Mouse (Mus musculus) forebrain, embryonic 10.5 days (tissue): ENCODE measurements around the gene Nup93. TPM values are rescaled to one million over a fixed set of nuclear protein-coding genes. Genes with fewer than 3 reads are reported as not detected.

Experiments used
- DNase-seq: peaks from one replicate; pipeline ENCODE4 v3.0.0-alpha.2; 2017; ENCODE audit warnings: low spot score; ENCODE audit errors: extremely low spot score
- H3K27ac ChIP-seq: fragments of 300-500 bp; sonication (generic); 2 replicates; pipeline ENCODE4 v1.5.1; 2016; ENCODE audit warnings: mild to moderate bottlenecking
- H3K27me3 ChIP-seq: fragments of 300-500 bp; sonication (generic); 2 replicates; pipeline ENCODE4 v1.6.1; 2016; ENCODE audit warnings: mild to moderate bottlenecking; ENCODE audit not compliant: poor library complexity, severe bottlenecking
- H3K36me3 ChIP-seq: fragments of 300-500 bp; sonication (generic); replicated peaks from 2 replicates; pipeline ENCODE4 v1.6.1; 2016; ENCODE audit warnings: mild to moderate bottlenecking, moderate library complexity
- H3K4me1 ChIP-seq: fragments of 300-500 bp; sonication (generic); 2 replicates; pipeline ENCODE4 v1.6.1; 2016
- H3K4me3 ChIP-seq: fragments of 300-500 bp; sonication (generic); 2 replicates; pipeline ENCODE4 v1.5.1; 2016; ENCODE audit warnings: mild to moderate bottlenecking, moderate library complexity
- H3K9me3 ChIP-seq: fragments of 300-500 bp; sonication (generic); 2 replicates; pipeline ENCODE4 v1.6.1; 2016; ENCODE audit warnings: mild to moderate bottlenecking, moderate library complexity
- WGBS: fragments of 180-500 bp; shearing (Covaris S2); methylation state at CpG from one replicate; pipeline ENCODE4 v1.1.7; 2016; 5-methylcytosine and 5-hydroxymethylcytosine counted together
- polyA plus RNA-seq: library from polyadenylated mRNA; unstranded; fragments of >200 nt; fragmentation: Nextera tagmentation; extraction: Ambion mirVana; gene quantifications from 2 replicates; pipeline ENCODE4 v1.2.1, GENCODE M21; 2016

Nup93 gene
- polyA plus RNA-seq, 1 experiment from 2014 or later = 155 TPM

- Histone ChIP-seq H3K36me3 (no peaks in the 10 kb centered on the region), H3K27me3 (peaks cover 100% of the 10 kb centered on the region), H3K4me3 (peak within 1 kb of the TSS; percentile 52), H3K27ac (peak within 1 kb of the TSS; percentile 71), H3K4me1 (peaks cover 48% of the 10 kb centered on the region), H3K9me3 (no peaks in the 10 kb centered on the region)
- under 1% methylated on average over 50 of the region's 50 CpGs for WGBS
- peak; percentile 78 for DNase-seq
Measured at GRCm38 (mm10) chr8:94178857-94179712, 35.3 kb upstream of the Nup93 start, which contains the start of gene Mt1. Gene Mt1 (plus strand): TSS chr8:94179082.

- Histone ChIP-seq H3K27me3 (peaks cover 100% of the 10 kb centered on the region), H3K36me3 (no peaks in the 10 kb centered on the region), H3K4me3 (peak overlapping the region; percentile 52), H3K27ac (peak overlapping the region; percentile 71), H3K4me1 (peaks cover 46% of the 10 kb centered on the region), H3K9me3 (no peaks in the 10 kb centered on the region)
- peak; percentile 56 for DNase-seq
- WGBS = 4% methylated on average over 25 of the region's 25 CpGs
Measured at GRCm38 (mm10) chr8:94179713-94180560, 34.4 kb upstream of the Nup93 start.

DNA sequence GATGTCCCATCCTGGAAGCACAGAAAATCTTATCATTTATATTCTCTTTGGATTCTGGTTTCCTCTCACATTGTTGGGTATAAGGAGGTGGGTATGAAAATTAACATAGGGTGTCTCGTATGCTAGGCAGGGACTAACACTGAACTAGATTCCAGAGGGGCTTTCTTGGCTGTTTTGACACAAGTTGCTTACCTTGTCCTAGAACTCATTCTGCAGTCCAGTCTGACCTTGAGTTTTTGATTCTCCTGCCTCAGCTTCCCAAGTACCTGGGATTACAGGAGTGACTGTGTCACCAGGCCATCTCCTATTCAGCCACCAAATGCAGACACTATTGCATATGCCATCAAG lies 33.8 kb upstream of the Nup93 start:
- DNase-seq = no peak
- Histone ChIP-seq H3K27me3 (peaks cover 100% of the 10 kb centered on the region), H3K36me3 (no peaks in the 10 kb centered on the region), H3K9me3 (no peaks in the 10 kb centered on the region), H3K27ac (no peak overlapping the region; the same call in 1 of the 2 replicates), H3K4me1 (peaks cover 44% of the 10 kb centered on the region), H3K4me3 (peak overlapping the region; percentile 52)
- 65% methylated on average over 1 of the region's 1 CpGs for WGBS

DNA sequence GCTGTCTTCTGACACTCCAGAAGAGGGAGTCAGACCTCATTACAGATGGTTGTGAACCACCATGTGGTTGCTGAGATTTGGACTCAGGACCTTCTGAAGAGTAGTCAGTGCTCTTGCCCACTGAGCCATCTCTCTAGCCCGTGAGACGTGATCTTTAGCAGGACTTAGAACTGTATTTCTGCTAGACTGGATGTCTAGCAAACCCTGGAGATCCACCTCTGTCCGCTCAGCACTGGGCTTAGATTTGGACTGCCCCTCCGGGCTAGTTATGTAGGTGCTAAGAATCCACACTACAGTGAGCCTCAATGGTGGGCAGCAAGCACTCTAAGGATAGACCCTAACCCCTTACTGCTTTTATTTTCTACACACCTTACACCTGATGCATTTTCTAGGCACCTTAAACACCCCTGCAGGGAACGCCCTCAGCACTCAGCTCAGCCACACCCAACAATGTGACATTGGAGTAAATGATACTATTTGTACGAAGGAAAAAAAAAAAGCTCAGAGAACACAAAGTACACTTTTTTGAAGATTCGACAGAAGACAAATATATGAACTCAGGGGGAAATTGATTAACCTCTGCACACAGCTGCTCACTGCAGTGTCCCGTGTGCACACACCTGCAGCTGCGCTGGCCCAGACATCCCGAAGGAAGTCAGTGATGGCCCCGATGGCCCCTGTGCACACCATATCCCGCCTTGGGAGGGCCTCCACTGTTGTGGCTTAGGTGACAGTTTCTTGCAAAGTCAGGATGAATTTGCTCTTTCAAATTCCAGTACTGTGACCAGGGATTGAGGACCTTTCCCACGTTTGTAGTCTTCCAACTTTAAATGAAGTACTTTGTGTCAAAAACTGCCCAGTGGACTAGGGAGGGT lies 32.1 kb upstream of the Nup93 start:
- Histone ChIP-seq H3K36me3 (no peaks in the 10 kb centered on the region), H3K27me3 (peaks cover 100% of the 10 kb centered on the region), H3K4me1 (peaks cover 57% of the 10 kb centered on the region), H3K27ac (0 out of 2 replicates have a peak overlapping the region, but pooled peaks have one; percentile 51), H3K9me3 (no peaks in the 10 kb centered on the region), H3K4me3 (peak overlapping the region; percentile 44; the same call in 1 of the 2 replicates)
- DNase-seq = no peak
- 60% methylated on average over 13 of the region's 13 CpGs for WGBS

DNA sequence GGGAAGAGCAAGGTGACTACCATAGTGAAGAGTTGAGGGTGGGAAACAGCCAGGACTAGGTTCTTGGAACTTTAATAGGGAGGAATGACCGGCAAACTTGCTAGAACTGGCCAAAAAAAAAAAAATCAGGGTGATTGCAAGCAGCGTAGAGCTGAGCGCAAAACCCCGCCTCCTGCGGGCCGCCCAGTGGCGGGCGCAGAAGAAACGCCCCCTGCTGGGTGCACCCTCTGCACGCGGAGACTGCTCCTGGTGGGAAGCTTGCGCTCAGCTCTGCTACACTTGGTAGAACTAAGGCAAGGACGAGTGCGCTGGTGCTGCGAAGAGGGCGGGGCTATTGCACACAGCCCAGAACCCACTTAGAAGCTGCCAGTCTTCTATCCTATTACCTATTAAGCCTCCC lies 31.2 kb upstream of the Nup93 start:
- peak overlapping the region; percentile 51; the same call in 1 of the 2 replicates for H3K27ac ChIP-seq
- WGBS = 0% methylated on average over 16 of the region's 16 CpGs
- H3K27me3 ChIP-seq = peaks cover 100% of the 10 kb centered on the region
- H3K4me3 ChIP-seq = peak overlapping the region; percentile 44
- H3K36me3 ChIP-seq = no peaks in the 10 kb centered on the region
- H3K9me3 ChIP-seq = no peaks in the 10 kb centered on the region
- DNase-seq = peak; percentile 61
- peaks cover 63% of the 10 kb centered on the region for H3K4me1 ChIP-seq

- DNase-seq = no peak
- H3K36me3 ChIP-seq = no peaks in the 10 kb centered on the region
- peaks cover 98% of the 10 kb centered on the region for H3K27me3 ChIP-seq
- no peaks in the 10 kb centered on the region for H3K9me3 ChIP-seq
- peaks cover 55% of the 10 kb centered on the region for H3K4me1 ChIP-seq
- 17% methylated on average over 12 of the region's 12 CpGs for WGBS
- H3K4me3 ChIP-seq = no peak overlapping the region
- H3K27ac ChIP-seq = 0 out of 2 replicates have a peak overlapping the region, but pooled peaks have one; percentile 44
Measured at GRCm38 (mm10) chr8:94184357-94184843, 30.0 kb upstream of the Nup93 start.

GRCm38 (mm10) chr8:94185791-94186190 lies 28.6 kb upstream of the Nup93 start:
- Histone ChIP-seq H3K36me3 (no peaks in the 10 kb centered on the region), H3K27me3 (peaks cover 97% of the 10 kb centered on the region), H3K27ac (no peak overlapping the region), H3K4me1 (peaks cover 52% of the 10 kb centered on the region), H3K4me3 (no peak overlapping the region), H3K9me3 (no peaks in the 10 kb centered on the region)
- no peak for DNase-seq
- 72% methylated on average over 6 of the region's 6 CpGs for WGBS

DNA sequence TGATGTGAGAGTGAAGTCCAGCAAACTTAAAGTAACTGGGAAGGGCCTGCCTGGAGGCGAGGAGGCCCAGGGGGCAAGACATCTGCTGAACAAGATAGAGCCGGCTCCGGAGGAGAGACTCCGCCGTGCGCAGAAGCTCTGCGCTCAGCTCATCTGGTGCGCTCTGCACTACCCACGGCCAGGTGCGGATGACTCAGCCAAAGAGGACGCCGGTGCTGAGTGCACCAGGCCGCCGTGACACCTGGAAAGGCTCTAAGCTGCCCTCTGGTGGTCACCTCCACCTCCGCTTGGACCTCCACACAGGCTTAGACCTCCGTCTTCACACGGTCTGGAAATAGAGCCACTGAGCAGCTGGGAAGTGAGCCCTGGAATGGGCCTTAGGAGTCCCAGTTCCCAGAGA lies 27.8 kb upstream of the Nup93 start:
- peak overlapping the region; percentile 36; the same call in 1 of the 2 replicates for H3K27ac ChIP-seq
- 5% methylated on average over 17 of the region's 17 CpGs for WGBS

GRCm38 (mm10) chr8:94187290-94188002 lies 26.9 kb upstream of the Nup93 start:
- Histone ChIP-seq H3K4me3 (no peak overlapping the region), H3K27me3 (peaks cover 80% of the 10 kb centered on the region), H3K4me1 (peaks cover 60% of the 10 kb centered on the region), H3K36me3 (no peaks in the 10 kb centered on the region), H3K27ac (peak overlapping the region; percentile 36; the same call in 1 of the 2 replicates), H3K9me3 (no peaks in the 10 kb centered on the region)
- DNase-seq = no peak
- 29% methylated on average over 21 of the region's 21 CpGs for WGBS

More for the DNA sequence above, 27.8 kb upstream of the Nup93 start:
- Histone ChIP-seq H3K27me3 (peaks cover 90% of the 10 kb centered on the region), H3K4me1 (peaks cover 60% of the 10 kb centered on the region), H3K9me3 (no peaks in the 10 kb centered on the region), H3K4me3 (peak overlapping the region; percentile 34), H3K36me3 (no peaks in the 10 kb centered on the region)
- DNase-seq = peak; percentile 74

DNA sequence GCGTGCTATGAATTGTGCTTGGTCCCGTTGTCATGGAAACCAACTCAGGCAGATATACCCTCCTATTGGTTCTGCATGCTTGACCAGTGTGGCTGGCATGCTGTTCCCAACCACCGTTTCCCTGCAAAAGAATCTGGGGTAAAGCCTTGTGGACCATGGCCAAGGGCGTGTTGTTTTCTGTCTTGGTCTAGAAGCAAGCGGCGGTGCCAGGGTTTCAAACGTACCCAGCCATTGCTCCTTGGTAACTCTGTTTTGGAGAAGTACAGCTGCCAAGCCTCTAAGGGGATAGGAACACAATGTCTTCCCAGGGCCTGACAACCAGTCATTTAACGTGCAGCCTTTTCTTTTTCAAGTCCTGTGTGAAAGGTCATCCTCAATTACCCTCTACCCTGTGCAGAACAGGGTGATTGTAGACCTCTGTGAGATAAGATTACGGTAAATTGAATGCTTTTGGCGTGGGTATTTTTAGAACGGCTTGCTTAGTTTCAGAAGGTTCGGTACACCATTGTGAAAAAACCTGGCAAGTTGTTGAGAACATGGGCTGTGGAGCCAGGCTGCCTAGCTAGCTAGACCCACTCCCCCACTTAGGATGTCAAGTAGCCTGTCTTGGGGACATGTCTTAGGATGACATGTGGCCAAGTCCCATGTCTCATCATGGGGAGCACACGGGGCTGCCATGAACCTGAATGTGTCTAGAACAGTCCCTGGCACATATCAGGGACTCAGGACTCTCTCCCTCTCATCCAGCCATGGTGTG lies 24.9 kb upstream of the Nup93 start:
- peaks cover 40% of the 10 kb centered on the region for H3K4me1 ChIP-seq
- H3K27ac ChIP-seq = no peak overlapping the region
- DNase-seq = no peak
- WGBS = 80% methylated on average over 13 of the region's 13 CpGs
- peaks cover 60% of the 10 kb centered on the region for H3K27me3 ChIP-seq
- no peaks in the 10 kb centered on the region for H3K36me3 ChIP-seq
- H3K9me3 ChIP-seq = no peaks in the 10 kb centered on the region
- no peak overlapping the region for H3K4me3 ChIP-seq
